Mouse (Mus musculus): ENCODE results near the gene Adgrl2. TPM values are rescaled to one million over a fixed set of nuclear protein-coding genes. Genes with fewer than 3 reads are reported as not detected.

Adgrl2 gene
- polyA plus RNA-seq, 1 experiment from 2014 or later: 83.2 TPM

- DNase-seq (peak; percentile 43), ATAC-seq (ENCODE audit: insufficient read depth) (no peak)
- no peak for TF ChIP-seq CTCF (IDR thresholded peaks at IDR 0.05; ENCODE audit: low read depth)
- 65% methylated on average over 14 of the region's 14 CpGs for WGBS
- Histone ChIP-seq H3K4me3 (ENCODE audit: low read depth, low read length) (no peak overlapping the region), H3K27ac (ENCODE audit: low read depth) (no peak overlapping the region), H3K9ac (no peak overlapping the region), H3K27me3 (ENCODE audit: insufficient read depth, low read length) (no peaks in the 10 kb centered on the region), H3K36me3 (ENCODE audit: insufficient read depth) (no peaks in the 10 kb centered on the region), H3K4me1 (ENCODE audit: insufficient read depth) (peaks cover 4% of the 10 kb centered on the region; the same call in 1 of the 2 replicates), H3K4me2 (no peak overlapping the region), H3K9me3 (ENCODE audit: low read depth, low read length) (no peaks in the 10 kb centered on the region)
Observed at GRCm38 (mm10) chr3:148922618-148923095, 67.7 kb downstream of the Adgrl2 start.

GRCm38 (mm10) chr3:148921966-148922587, 68.3 kb downstream of the Adgrl2 start:
- H3K27me3 ChIP-seq (ENCODE audit: insufficient read depth, low read length): no peaks in the 10 kb centered on the region
- H3K9me3 ChIP-seq (ENCODE audit: low read depth, low read length): no peaks in the 10 kb centered on the region
- no peak overlapping the region for H3K4me2 ChIP-seq
- no peak for TF ChIP-seq CTCF (IDR thresholded peaks at IDR 0.05; ENCODE audit: low read depth)
- H3K4me3 ChIP-seq (ENCODE audit: low read depth, low read length): no peak overlapping the region
- no peak overlapping the region for H3K9ac ChIP-seq
- no peak for ATAC-seq (ENCODE audit: insufficient read depth)
- H3K4me1 ChIP-seq (ENCODE audit: insufficient read depth): peaks cover 4% of the 10 kb centered on the region; the same call in 1 of the 2 replicates
- no peak overlapping the region for H3K27ac ChIP-seq (ENCODE audit: low read depth)
- WGBS: 80% methylated on average over 13 of the region's 13 CpGs
- no peak for DNase-seq
- H3K36me3 ChIP-seq (ENCODE audit: insufficient read depth): no peaks in the 10 kb centered on the region

DNA sequence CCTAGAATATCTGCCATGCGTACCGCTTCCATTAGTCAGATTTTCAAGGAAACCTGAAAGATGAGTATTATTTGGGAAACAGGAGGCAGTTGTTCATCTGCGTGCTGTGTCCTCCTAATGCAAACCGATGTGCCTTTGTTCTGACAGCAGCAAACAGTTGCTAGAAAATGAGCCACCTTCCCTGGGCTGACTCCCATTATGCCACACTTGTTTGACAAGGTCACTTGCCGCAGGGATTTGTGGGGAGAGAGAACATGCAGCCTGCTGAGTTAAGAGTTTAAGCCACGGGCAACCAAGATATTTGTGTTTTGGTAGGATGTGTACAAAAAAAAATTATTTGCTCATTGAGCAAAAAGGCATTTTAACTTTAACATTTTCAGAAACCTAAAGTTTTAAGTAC, 69.5 kb downstream of the Adgrl2 start:
- Histone ChIP-seq H3K9me3 (ENCODE audit: low read depth, low read length) (no peaks in the 10 kb centered on the region), H3K27me3 (ENCODE audit: insufficient read depth, low read length) (no peaks in the 10 kb centered on the region), H3K9ac (no peak overlapping the region), H3K36me3 (ENCODE audit: insufficient read depth) (no peaks in the 10 kb centered on the region), H3K4me3 (ENCODE audit: low read depth, low read length) (no peak overlapping the region), H3K4me2 (no peak overlapping the region), H3K27ac (ENCODE audit: low read depth) (no peak overlapping the region), H3K4me1 (ENCODE audit: insufficient read depth) (0 out of 2 replicates have a peak, but pooled peaks cover 3% of the 10 kb centered on the region)
- WGBS: 59% methylated on average over 6 of the region's 6 CpGs
- DNase-seq (no peak), ATAC-seq (ENCODE audit: insufficient read depth) (no peak)
- TF ChIP-seq CTCF (IDR thresholded peaks at IDR 0.05; ENCODE audit: low read depth): no peak

DNA sequence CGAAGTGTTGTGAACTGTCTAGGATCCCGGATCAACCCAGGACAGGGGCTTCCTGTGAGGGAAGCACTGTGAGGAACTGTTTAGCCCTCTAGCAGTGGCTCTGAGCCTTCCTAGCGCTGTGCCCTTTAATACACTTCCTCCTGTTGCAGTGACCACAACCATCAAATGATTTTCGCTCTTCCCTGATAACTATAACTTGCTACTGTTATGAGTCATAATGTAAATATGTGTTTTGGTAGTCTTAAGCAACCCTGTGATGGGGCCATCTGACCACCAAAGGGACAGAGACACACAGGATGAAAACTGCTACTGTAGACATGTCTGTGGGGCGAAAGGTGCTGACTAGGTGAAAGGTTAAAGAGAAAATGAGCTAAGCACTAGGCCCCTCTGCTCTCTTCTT, 71.9 kb downstream of the Adgrl2 start:
- H3K27me3 ChIP-seq (ENCODE audit: insufficient read depth, low read length): no peaks in the 10 kb centered on the region
- H3K4me1 ChIP-seq (ENCODE audit: insufficient read depth): 0 out of 2 replicates have a peak, but pooled peaks cover 3% of the 10 kb centered on the region
- WGBS: 73% methylated on average over 5 of the region's 5 CpGs
- H3K27ac ChIP-seq (ENCODE audit: low read depth): no peak overlapping the region
- no peak overlapping the region for H3K4me2 ChIP-seq
- no peak overlapping the region for H3K9ac ChIP-seq
- TF ChIP-seq CTCF (IDR thresholded peaks at IDR 0.05; ENCODE audit: low read depth): no peak
- no peak overlapping the region for H3K4me3 ChIP-seq (ENCODE audit: low read depth, low read length)
- H3K36me3 ChIP-seq (ENCODE audit: insufficient read depth): no peaks in the 10 kb centered on the region
- H3K9me3 ChIP-seq (ENCODE audit: low read depth, low read length): no peaks in the 10 kb centered on the region
- DNase-seq: no peak
- ATAC-seq (ENCODE audit: insufficient read depth): no peak

DNA sequence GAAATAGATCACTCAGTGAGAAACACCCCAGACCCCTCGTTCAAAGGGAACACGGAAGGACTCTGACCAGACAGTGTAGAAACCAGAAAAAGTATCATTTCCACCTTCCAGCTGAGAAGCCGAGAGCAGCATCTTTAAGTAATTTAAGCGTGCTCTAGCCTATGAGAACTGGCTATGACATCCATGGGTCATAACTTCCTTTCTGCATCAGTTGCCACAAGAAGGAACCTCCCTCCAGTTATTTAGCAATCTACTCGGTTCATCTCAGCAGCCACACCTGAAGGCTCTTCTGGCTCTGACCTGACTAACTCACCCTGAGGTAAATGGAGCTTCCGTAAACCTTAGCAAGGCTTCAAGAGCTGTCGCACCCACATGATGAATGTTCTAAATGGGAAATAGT, 72.5 kb downstream of the Adgrl2 start:
- Histone ChIP-seq H3K27ac (ENCODE audit: low read depth) (no peak overlapping the region), H3K9ac (no peak overlapping the region), H3K4me2 (no peak overlapping the region), H3K36me3 (ENCODE audit: insufficient read depth) (no peaks in the 10 kb centered on the region), H3K4me3 (ENCODE audit: low read depth, low read length) (no peak overlapping the region), H3K27me3 (ENCODE audit: insufficient read depth, low read length) (no peaks in the 10 kb centered on the region), H3K4me1 (ENCODE audit: insufficient read depth) (0 out of 2 replicates have a peak, but pooled peaks cover 3% of the 10 kb centered on the region), H3K9me3 (ENCODE audit: low read depth, low read length) (no peaks in the 10 kb centered on the region)
- no peak for TF ChIP-seq CTCF (IDR thresholded peaks at IDR 0.05; ENCODE audit: low read depth)
- no peak for DNase-seq
- WGBS: 75% methylated on average over 7 of the region's 7 CpGs
- ATAC-seq (ENCODE audit: insufficient read depth): no peak

- Histone ChIP-seq H3K27ac (ENCODE audit: low read depth) (no peak overlapping the region), H3K4me1 (ENCODE audit: insufficient read depth) (0 out of 2 replicates have a peak, but pooled peaks cover 3% of the 10 kb centered on the region), H3K9ac (no peak overlapping the region), H3K36me3 (ENCODE audit: insufficient read depth) (no peaks in the 10 kb centered on the region), H3K9me3 (ENCODE audit: low read depth, low read length) (no peaks in the 10 kb centered on the region), H3K27me3 (ENCODE audit: insufficient read depth, low read length) (no peaks in the 10 kb centered on the region), H3K4me2 (no peak overlapping the region), H3K4me3 (ENCODE audit: low read depth, low read length) (no peak overlapping the region)
- no peak for TF ChIP-seq CTCF (IDR thresholded peaks at IDR 0.05; ENCODE audit: low read depth)
- WGBS: 60% methylated on average over 5 of the region's 5 CpGs
- ATAC-seq (ENCODE audit: insufficient read depth) (no peak), DNase-seq (no peak)
Observed at GRCm38 (mm10) chr3:148916226-148916625, 74.1 kb downstream of the Adgrl2 start.

DNA sequence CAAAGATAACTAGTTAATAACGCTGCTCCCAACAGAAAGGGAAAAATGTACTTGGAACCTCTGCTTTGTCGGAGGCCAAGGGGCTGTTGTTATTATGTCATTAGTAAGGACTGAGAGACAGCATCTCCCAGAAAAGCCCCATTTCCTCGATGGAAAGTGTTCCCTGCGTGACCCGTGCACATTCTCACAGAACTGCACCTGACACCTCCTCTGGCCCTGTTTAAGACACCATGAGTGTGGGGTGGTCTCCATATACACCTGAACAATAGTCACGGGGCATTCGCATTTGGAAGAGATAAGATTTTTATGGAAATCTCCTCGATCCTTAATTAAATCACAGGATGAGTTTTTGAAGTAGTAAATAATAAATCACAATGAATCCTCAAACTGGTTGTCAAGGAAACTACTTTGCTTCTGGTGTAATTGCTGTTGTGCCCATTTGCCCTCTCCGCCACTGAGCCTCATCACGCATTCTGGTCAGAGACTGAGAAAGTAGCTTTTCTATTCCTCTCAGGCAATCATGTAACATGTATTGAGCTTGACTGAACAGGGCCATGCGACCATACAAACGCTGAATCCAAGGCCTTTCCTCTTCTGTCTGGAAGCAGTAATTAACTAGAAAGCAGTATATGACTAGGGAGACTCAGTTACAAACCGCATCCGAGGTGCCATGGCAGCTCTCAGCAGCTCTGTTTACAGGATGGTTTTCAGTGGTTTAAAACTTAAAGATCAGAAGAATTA, 77.2 kb downstream of the Adgrl2 start:
- ATAC-seq (ENCODE audit: insufficient read depth) (no peak), DNase-seq (no peak)
- WGBS: 73% methylated on average over 14 of the region's 14 CpGs
- Histone ChIP-seq H3K27ac (ENCODE audit: low read depth) (no peak overlapping the region), H3K36me3 (ENCODE audit: insufficient read depth) (no peaks in the 10 kb centered on the region), H3K4me1 (ENCODE audit: insufficient read depth) (0 out of 2 replicates have a peak, but pooled peaks cover 3% of the 10 kb centered on the region), H3K9ac (no peak overlapping the region), H3K4me3 (ENCODE audit: low read depth, low read length) (no peak overlapping the region), H3K4me2 (no peak overlapping the region), H3K9me3 (ENCODE audit: low read depth, low read length) (no peaks in the 10 kb centered on the region), H3K27me3 (ENCODE audit: insufficient read depth, low read length) (no peaks in the 10 kb centered on the region)
- TF ChIP-seq CTCF (IDR thresholded peaks at IDR 0.05; ENCODE audit: low read depth): no peak
